Mouse (Mus musculus): ENCODE data around the gene Rasgrp4. TPM values are rescaled to one million over a fixed set of nuclear protein-coding genes. Genes with fewer than 3 reads are reported as not detected.

Gene Rasgrp4
- polyA plus RNA-seq, 1 experiment from 2014 or later: 0.66 TPM

GRCm38 (mm10) chr7:29144006-29144405, 9.4 kb downstream of the Rasgrp4 start:
- no peak overlapping the region for H3K4me2 ChIP-seq (replicated peaks; ENCODE audit: low read depth, low read length)
- no peak for ATAC-seq (ENCODE audit: low FRiP score, low TSS enrichment)
- no peak overlapping the region for H3K4me3 ChIP-seq (ENCODE audit: low read length)
- H3K36me3 ChIP-seq (ENCODE audit: insufficient read depth, low read length): no peaks in the 10 kb centered on the region
- H3K27me3 ChIP-seq (ENCODE audit: insufficient read depth, low read length): no peaks in the 10 kb centered on the region
- no peak overlapping the region for H3K9ac ChIP-seq (replicated peaks; ENCODE audit: low read length)
- H3K4me1 ChIP-seq (ENCODE audit: insufficient read depth, low read length): no peaks in the 10 kb centered on the region
- no peaks in the 10 kb centered on the region for H3K9me3 ChIP-seq (ENCODE audit: low read length)
- no peak overlapping the region for H3K27ac ChIP-seq (ENCODE audit: low read length)
- WGBS: 90% methylated on average over 4 of the region's 4 CpGs

DNA sequence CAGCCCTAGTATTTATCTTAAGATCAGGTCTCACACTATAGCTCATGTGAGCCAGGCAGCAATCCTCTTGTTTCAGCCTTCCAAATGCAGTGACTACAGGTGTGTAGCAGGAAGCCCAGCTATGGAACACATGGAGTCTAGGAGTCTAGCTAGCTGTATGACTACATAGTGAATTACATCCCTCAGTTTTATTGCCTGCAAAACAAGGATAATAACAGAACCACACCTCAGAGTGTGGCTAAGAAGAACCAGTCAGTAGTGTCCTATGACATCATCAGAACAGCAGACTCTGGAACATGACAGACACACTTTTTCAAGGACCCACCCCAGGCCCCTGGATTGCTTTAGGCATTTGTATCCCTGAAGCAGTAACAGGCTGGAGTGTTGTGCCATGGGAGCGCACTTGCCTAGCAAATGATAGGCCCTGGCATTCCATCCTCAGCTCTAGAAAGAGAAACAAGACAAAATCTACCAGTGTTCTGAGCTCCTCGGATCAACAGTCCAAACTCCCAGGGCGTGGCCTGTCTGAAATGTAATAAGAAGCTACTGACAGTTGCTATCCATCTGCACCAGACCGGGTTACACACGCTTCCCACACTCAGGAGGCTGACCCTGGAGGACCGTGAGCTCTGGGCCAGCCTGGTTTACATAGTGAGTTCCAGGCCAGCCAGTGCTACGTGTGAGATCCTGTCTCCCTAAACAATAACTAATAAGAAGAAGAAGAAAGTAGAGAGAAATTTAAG, 12.1 kb downstream of the Rasgrp4 start:
- H3K4me3 ChIP-seq (ENCODE audit: low read length): no peak overlapping the region
- H3K4me2 ChIP-seq (replicated peaks; ENCODE audit: low read depth, low read length): no peak overlapping the region
- ATAC-seq (ENCODE audit: low FRiP score, low TSS enrichment): no peak
- no peaks in the 10 kb centered on the region for H3K4me1 ChIP-seq (ENCODE audit: insufficient read depth, low read length)
- no peaks in the 10 kb centered on the region for H3K9me3 ChIP-seq (ENCODE audit: low read length)
- H3K27me3 ChIP-seq (ENCODE audit: insufficient read depth, low read length): no peaks in the 10 kb centered on the region
- no peaks in the 10 kb centered on the region for H3K36me3 ChIP-seq (ENCODE audit: insufficient read depth, low read length)
- H3K9ac ChIP-seq (replicated peaks; ENCODE audit: low read length): no peak overlapping the region
- WGBS: 71% methylated on average over 7 of the region's 7 CpGs
- no peak overlapping the region for H3K27ac ChIP-seq (ENCODE audit: low read length)

DNA sequence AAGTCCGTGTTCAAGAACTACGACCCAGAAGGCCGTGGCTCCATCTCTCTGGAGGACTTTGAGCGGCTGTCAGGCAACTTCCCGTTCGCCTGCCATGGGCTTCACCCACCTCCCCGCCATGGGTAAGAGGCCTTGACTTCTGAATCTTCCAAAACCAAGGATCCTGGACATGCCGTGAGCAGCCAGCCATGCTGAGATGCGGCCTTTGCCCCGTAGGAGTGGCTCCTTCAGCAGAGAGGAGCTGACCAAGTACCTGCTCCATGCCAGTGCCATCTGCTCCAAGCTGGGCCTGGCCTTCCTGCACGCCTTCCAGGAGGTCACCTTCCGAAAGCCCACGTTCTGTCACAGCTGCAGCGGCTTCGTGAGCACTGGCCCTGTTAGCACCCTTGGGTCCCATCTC, 14.1 kb downstream of the Rasgrp4 start:
- H3K9me3 ChIP-seq (ENCODE audit: low read length): no peaks in the 10 kb centered on the region
- H3K27me3 ChIP-seq (ENCODE audit: insufficient read depth, low read length): no peaks in the 10 kb centered on the region
- 84% methylated on average over 15 of the region's 15 CpGs for WGBS
- 0 out of 2 replicates have a peak, but pooled peaks have one; percentile 21 for ATAC-seq (ENCODE audit: low FRiP score, low TSS enrichment)
- H3K4me1 ChIP-seq (ENCODE audit: insufficient read depth, low read length): no peaks in the 10 kb centered on the region
- no peak overlapping the region for H3K4me2 ChIP-seq (replicated peaks; ENCODE audit: low read depth, low read length)
- H3K4me3 ChIP-seq (ENCODE audit: low read length): no peak overlapping the region
- no peak overlapping the region for H3K9ac ChIP-seq (replicated peaks; ENCODE audit: low read length)
- H3K27ac ChIP-seq (ENCODE audit: low read length): no peak overlapping the region
- no peaks in the 10 kb centered on the region for H3K36me3 ChIP-seq (ENCODE audit: insufficient read depth, low read length)

DNA sequence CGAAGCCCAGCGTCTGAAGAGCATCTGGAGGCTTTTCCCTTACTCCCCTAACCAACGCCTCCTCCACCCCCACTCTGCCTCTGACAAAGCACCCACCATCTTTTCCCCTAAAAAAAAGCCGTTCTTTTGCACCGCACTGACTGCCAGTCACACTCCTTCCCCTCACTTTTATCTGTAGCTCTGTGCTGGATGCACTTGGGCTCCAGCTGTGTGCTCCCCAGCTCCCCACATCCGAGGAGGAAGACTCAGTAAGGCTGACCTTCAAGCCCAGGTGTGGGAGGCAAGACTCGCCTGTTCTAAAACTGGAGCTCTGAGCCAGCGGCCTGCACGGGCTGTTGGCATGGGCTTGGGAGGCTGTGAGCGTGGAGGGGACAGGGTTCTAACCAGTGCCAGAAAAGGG, 16.8 kb downstream of the Rasgrp4 start:
- Histone ChIP-seq H3K4me2 (replicated peaks; ENCODE audit: low read depth, low read length) (no peak overlapping the region), H3K27ac (ENCODE audit: low read length) (no peak overlapping the region), H3K9me3 (ENCODE audit: low read length) (no peaks in the 10 kb centered on the region), H3K4me1 (ENCODE audit: insufficient read depth, low read length) (peaks cover 5% of the 10 kb centered on the region; the same call in 1 of the 2 replicates), H3K4me3 (ENCODE audit: low read length) (no peak overlapping the region), H3K27me3 (ENCODE audit: insufficient read depth, low read length) (no peaks in the 10 kb centered on the region), H3K9ac (replicated peaks; ENCODE audit: low read length) (no peak overlapping the region), H3K36me3 (ENCODE audit: insufficient read depth, low read length) (peaks cover 5% of the 10 kb centered on the region; the same call in 1 of the 2 replicates)
- 67% methylated on average over 10 of the region's 10 CpGs for WGBS
- ATAC-seq (ENCODE audit: low FRiP score, low TSS enrichment): no peak

GRCm38 (mm10) chr7:29154018-29154720, 19.5 kb downstream of the Rasgrp4 start:
- Histone ChIP-seq H3K4me3 (ENCODE audit: low read length) (no peak overlapping the region), H3K9me3 (ENCODE audit: low read length) (no peaks in the 10 kb centered on the region), H3K36me3 (ENCODE audit: insufficient read depth, low read length) (peaks cover 5% of the 10 kb centered on the region; the same call in 1 of the 2 replicates), H3K4me2 (replicated peaks; ENCODE audit: low read depth, low read length) (no peak overlapping the region), H3K4me1 (ENCODE audit: insufficient read depth, low read length) (peaks cover 5% of the 10 kb centered on the region; the same call in 1 of the 2 replicates), H3K9ac (replicated peaks; ENCODE audit: low read length) (no peak overlapping the region), H3K27me3 (ENCODE audit: insufficient read depth, low read length) (peaks cover 16% of the 10 kb centered on the region), H3K27ac (ENCODE audit: low read length) (no peak overlapping the region)
- no peak for ATAC-seq (ENCODE audit: low FRiP score, low TSS enrichment)
- 95% methylated on average over 14 of the region's 14 CpGs for WGBS

DNA sequence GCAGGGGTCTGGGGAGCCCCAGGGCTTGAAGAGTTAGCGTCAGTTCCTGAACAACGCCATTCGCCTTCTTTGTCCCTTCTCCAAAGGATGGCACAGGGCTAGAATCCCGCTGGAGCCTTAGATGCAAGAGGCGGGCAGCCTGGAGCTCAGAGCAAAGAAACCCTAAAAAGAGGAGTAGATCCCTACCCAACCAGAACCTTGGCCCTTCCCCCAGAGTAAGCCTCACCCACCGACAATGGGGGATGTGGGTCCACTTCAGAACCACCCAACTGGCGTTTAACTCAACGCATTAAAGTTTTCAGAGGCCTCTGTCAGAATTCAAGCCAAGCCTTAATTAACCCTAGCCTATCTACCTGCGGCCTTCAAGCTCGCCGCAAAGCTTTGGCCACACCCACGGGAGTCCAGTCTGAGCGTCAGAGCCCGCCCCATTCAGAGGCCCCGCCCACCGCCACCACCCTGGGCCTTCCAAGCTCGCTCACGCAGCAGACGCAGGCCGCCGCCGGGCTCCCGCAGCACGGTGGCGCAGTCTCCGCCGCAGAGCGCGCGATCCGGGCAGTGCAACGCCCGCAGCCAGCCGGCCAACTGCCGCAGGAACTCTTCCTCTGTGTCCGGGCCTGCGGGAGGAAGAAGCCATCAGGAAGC, 20.7 kb downstream of the Rasgrp4 start:
- peak; percentile 92 for ATAC-seq (ENCODE audit: low FRiP score, low TSS enrichment)
- H3K4me2 ChIP-seq (replicated peaks; ENCODE audit: low read depth, low read length): peak overlapping the region; percentile 92
- H3K27me3 ChIP-seq (ENCODE audit: insufficient read depth, low read length): peaks cover 18% of the 10 kb centered on the region
- H3K4me1 ChIP-seq (ENCODE audit: insufficient read depth, low read length): peaks cover 5% of the 10 kb centered on the region; the same call in 1 of the 2 replicates
- H3K9ac ChIP-seq (replicated peaks; ENCODE audit: low read length): peak overlapping the region; percentile 88
- peak overlapping the region; percentile 92 for H3K27ac ChIP-seq (ENCODE audit: low read length)
- H3K4me3 ChIP-seq (ENCODE audit: low read length): peak overlapping the region; percentile 88
- H3K36me3 ChIP-seq (ENCODE audit: insufficient read depth, low read length): peaks cover 5% of the 10 kb centered on the region; the same call in 1 of the 2 replicates
- no peaks in the 10 kb centered on the region for H3K9me3 ChIP-seq (ENCODE audit: low read length)
- 8% methylated on average over 35 of the region's 37 CpGs for WGBS

DNA sequence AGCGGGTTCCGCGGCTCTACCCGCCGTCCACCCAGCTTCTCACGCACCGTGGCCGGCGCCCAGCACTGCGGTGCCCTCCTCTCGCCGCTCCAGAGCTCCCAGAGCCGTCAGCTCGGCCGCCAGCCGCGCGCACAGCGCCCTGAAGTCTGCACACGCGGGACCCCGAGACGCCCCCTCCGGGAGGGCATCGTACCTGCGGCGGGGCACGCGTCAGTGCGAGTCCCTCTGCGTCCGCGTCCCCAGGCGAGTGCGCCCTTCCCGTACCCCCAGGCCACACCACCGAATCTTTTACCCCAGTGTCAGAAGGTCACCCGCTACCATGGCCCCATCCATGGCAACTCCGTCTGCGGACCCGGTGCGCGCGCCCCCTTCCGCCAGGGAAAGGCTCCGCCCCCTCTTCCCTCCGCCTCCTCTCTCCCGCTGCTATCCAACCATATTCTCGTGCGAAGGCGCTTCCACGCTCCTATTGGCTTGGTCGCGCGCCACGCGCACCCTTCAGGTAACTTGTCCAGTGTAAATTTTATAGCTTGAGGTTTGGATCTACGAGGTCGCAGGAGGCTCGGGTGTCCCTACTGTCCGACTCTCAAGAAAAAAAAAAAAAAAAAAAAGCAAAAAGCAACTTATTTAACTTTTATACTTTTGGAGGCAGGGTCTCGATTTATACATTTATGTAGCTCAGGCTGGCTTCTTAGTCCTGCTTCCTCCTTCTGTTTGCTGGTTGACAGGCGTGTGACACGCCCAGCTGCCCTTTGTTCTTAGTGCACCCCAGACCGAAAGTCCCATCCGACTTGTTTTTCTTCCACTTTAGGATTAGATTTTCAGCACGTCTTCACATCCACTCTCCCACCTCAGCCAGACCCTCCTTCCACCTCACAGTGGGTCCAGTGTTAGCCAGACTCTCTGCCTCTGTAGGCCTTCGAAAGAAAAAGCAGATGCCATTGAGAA, 21.5 kb downstream of the Rasgrp4 start, which contains the start of gene Fam98c:
TSS of gene Fam98c (minus strand) at position 397 of the 945 bp plus-strand sequence.
- ATAC-seq (ENCODE audit: low FRiP score, low TSS enrichment): peak; percentile 88
- peaks cover 5% of the 10 kb centered on the region; the same call in 1 of the 2 replicates for H3K36me3 ChIP-seq (ENCODE audit: insufficient read depth, low read length)
- WGBS: 3% methylated on average over 58 of the region's 68 CpGs

GRCm38 (mm10) chr7:29158264-29158663, 23.6 kb downstream of the Rasgrp4 start:
- peaks cover 10% of the 10 kb centered on the region for H3K36me3 ChIP-seq (ENCODE audit: insufficient read depth, low read length)
- H3K9me3 ChIP-seq (ENCODE audit: low read length): no peaks in the 10 kb centered on the region
- no peak overlapping the region for H3K9ac ChIP-seq (replicated peaks; ENCODE audit: low read length)
- no peak overlapping the region for H3K27ac ChIP-seq (ENCODE audit: low read length)
- no peak overlapping the region for H3K4me3 ChIP-seq (ENCODE audit: low read length)
- ATAC-seq (ENCODE audit: low FRiP score, low TSS enrichment): no peak
- peaks cover 14% of the 10 kb centered on the region for H3K4me1 ChIP-seq (ENCODE audit: insufficient read depth, low read length)
- peaks cover 18% of the 10 kb centered on the region for H3K27me3 ChIP-seq (ENCODE audit: insufficient read depth, low read length)
- 2% methylated on average over 5 of the region's 5 CpGs for WGBS
- no peak overlapping the region for H3K4me2 ChIP-seq (replicated peaks; ENCODE audit: low read depth, low read length)

More for the DNA sequence above, 21.5 kb downstream of the Rasgrp4 start, which contains the start of gene Fam98c:
- Histone ChIP-seq H3K9ac (replicated peaks; ENCODE audit: low read length) (peak within 1 kb of the TSS; percentile 88), H3K27me3 (ENCODE audit: insufficient read depth, low read length) (peaks cover 18% of the 10 kb centered on the region), H3K27ac (ENCODE audit: low read length) (peak within 1 kb of the TSS; percentile 92), H3K4me1 (ENCODE audit: insufficient read depth, low read length) (peaks cover 5% of the 10 kb centered on the region; the same call in 1 of the 2 replicates), H3K4me3 (ENCODE audit: low read length) (peak within 1 kb of the TSS; percentile 88), H3K9me3 (ENCODE audit: low read length) (no peaks in the 10 kb centered on the region), H3K4me2 (replicated peaks; ENCODE audit: low read depth, low read length) (peak within 1 kb of the TSS; percentile 92)

- 78% methylated on average over 5 of the region's 5 CpGs for WGBS
- Histone ChIP-seq H3K27ac (ENCODE audit: low read length) (0 out of 2 replicates have a peak overlapping the region, but pooled peaks have one; percentile 17), H3K9me3 (ENCODE audit: low read length) (no peaks in the 10 kb centered on the region), H3K4me1 (ENCODE audit: insufficient read depth, low read length) (peaks cover 10% of the 10 kb centered on the region), H3K9ac (replicated peaks; ENCODE audit: low read length) (no peak overlapping the region), H3K27me3 (ENCODE audit: insufficient read depth, low read length) (peaks cover 18% of the 10 kb centered on the region), H3K4me3 (ENCODE audit: low read length) (no peak overlapping the region), H3K36me3 (ENCODE audit: insufficient read depth, low read length) (peaks cover 4% of the 10 kb centered on the region), H3K4me2 (replicated peaks; ENCODE audit: low read depth, low read length) (no peak overlapping the region)
- ATAC-seq (ENCODE audit: low FRiP score, low TSS enrichment): no peak
These were observed 27.6 kb downstream of the Rasgrp4 start for GRCm38 (mm10) chr7:29162294-29162693.

Measured in kidney, embryonic 16.5 days (tissue).